Mouse (Mus musculus): ENCODE measurements around the gene Avpr1b.
"Not testable (repeated sequence)": the region's sequence is repeated elsewhere in the genome, so short reads cannot be mapped to it uniquely, and the experiment has no call there.

Gene Avpr1b

GRCm38 (mm10) chr1:131619348-131619747 lies 20.3 kb downstream of the Avpr1b start:
- no peak for DNase-seq (ENCODE audit: low spot score)

GRCm38 (mm10) chr1:131623644-131624043 lies 24.6 kb downstream of the Avpr1b start:
- no peak for DNase-seq (ENCODE audit: low spot score)

- DNase-seq (ENCODE audit: low spot score), result no peak
Measured at GRCm38 (mm10) chr1:131624175-131624835, 25.3 kb downstream of the Avpr1b start.

- no peak for DNase-seq (ENCODE audit: low spot score)
Measured at GRCm38 (mm10) chr1:131626200-131626599, 27.2 kb downstream of the Avpr1b start.

- DNase-seq (ENCODE audit: low spot score), result not testable (repeated sequence)
Measured at GRCm38 (mm10) chr1:131632216-131632615, 33.2 kb downstream of the Avpr1b start.

- DNase-seq (ENCODE audit: low spot score), result no peak
Measured at GRCm38 (mm10) chr1:131634495-131634894, 35.5 kb downstream of the Avpr1b start.

- DNase-seq (ENCODE audit: low spot score), result no peak
Measured at GRCm38 (mm10) chr1:131637791-131638540, 38.9 kb downstream of the Avpr1b start, which contains the start of gene Ctse. Gene Ctse, plus strand, starts transcription at chr1:131638306.

- no peak for DNase-seq (ENCODE audit: low spot score)
Measured at GRCm38 (mm10) chr1:131638541-131639421, 39.7 kb downstream of the Avpr1b start.

- no peak for DNase-seq (ENCODE audit: low spot score)
Measured at GRCm38 (mm10) chr1:131640062-131640461, 41.0 kb downstream of the Avpr1b start.

GRCm38 (mm10) chr1:131641565-131641964 lies 42.5 kb downstream of the Avpr1b start:
- no peak for DNase-seq (ENCODE audit: low spot score)

GRCm38 (mm10) chr1:131642251-131642650 lies 43.2 kb downstream of the Avpr1b start:
- no peak for DNase-seq (ENCODE audit: low spot score)

GRCm38 (mm10) chr1:131652670-131653443 lies 53.8 kb downstream of the Avpr1b start:
- no peak for DNase-seq (ENCODE audit: low spot score)

- no peak for DNase-seq (ENCODE audit: low spot score)
Measured at GRCm38 (mm10) chr1:131655601-131656000, 56.6 kb downstream of the Avpr1b start.

GRCm38 (mm10) chr1:131657945-131658354 lies 58.9 kb downstream of the Avpr1b start:
- peak; percentile 96 for DNase-seq (ENCODE audit: low spot score)

GRCm38 (mm10) chr1:131659512-131660085 lies 60.6 kb downstream of the Avpr1b start:
- no peak for DNase-seq (ENCODE audit: low spot score)

GRCm38 (mm10) chr1:131660266-131660665 lies 61.2 kb downstream of the Avpr1b start:
- no peak for DNase-seq (ENCODE audit: low spot score)

- DNase-seq (ENCODE audit: low spot score), result no peak
Measured at GRCm38 (mm10) chr1:131660716-131661472, 61.9 kb downstream of the Avpr1b start.
